Mouse (Mus musculus): Measurements from ENCODE around the gene Cul1. TPM values are rescaled to one million over a fixed set of nuclear protein-coding genes. Genes with fewer than 3 reads are reported as not detected.
"Not testable (repeated sequence)": the region's sequence is repeated elsewhere in the genome, so short reads cannot be mapped to it uniquely, and the experiment has no call there.

Cul1 gene
- polyA plus RNA-seq, 1 experiment from 2014 or later = 45.7 TPM

DNA sequence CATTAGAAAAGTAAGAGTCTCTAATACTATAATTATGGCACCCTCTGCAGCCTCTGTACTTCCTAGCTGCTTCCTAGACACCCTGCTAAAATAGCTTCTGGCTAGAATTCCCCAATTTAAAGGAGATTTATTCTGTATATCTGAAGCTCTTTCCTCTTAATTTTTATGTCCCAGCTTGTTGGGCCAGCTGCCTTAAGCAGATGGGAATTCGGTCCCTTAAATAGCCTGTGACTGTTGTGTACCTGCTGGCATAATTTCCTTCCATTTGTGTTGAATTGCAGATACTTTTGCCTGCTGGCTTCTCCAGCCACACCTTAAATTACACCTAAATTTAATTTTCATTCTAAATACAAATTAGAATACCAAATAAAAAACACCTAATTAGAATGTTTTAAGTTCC is 32.0 kb upstream of the Cul1 start:
- Histone ChIP-seq H3K4me2 (ENCODE audit: low read depth, low read length) (no peak overlapping the region), H3K4me1 (ENCODE audit: insufficient read depth) (no peaks in the 10 kb centered on the region), H3K4me3 (ENCODE audit: low read depth, low read length) (no peak overlapping the region), H3K36me3 (replicated peaks; ENCODE audit: insufficient read depth, low read length) (no peaks in the 10 kb centered on the region), H3K27ac (ENCODE audit: low read depth) (no peak overlapping the region), H3K27me3 (ENCODE audit: insufficient read depth, low read length) (no peaks in the 10 kb centered on the region), H3K9ac (replicated peaks) (no peak overlapping the region), H3K9me3 (ENCODE audit: low read length) (no peaks in the 10 kb centered on the region)
- ATAC-seq (no peak), DNase-seq (no peak)
- TF ChIP-seq EP300 (IDR thresholded peaks at IDR 0.05; ENCODE audit: low read depth) (no peak), CTCF (IDR thresholded peaks at IDR 0.05; ENCODE audit: low read depth) (no peak)
- 89% methylated on average over 1 of the region's 1 CpGs for WGBS (ENCODE audit: insufficient replicate concordance)

DNA sequence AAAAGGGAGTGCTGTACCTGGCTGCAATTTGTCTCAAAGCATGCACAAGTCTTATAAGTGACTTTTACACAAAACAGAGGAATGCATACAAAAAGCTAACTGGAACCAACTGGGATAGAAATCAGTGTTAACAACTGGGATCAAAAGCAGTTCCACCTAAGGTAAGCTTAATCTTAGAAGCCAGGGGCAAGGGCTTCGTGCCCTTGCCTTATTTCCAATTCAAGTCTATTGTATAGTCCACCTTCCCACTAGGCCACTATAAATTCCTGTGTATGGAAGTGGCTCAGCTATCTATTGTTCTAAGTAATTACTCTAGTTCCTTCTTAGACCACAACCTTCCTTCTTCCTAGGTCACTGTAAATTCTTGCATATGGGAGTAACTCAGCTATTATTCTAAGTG is 27.1 kb upstream of the Cul1 start:
- no peaks in the 10 kb centered on the region for H3K4me1 ChIP-seq (ENCODE audit: insufficient read depth)
- DNase-seq = no peak
- no peaks in the 10 kb centered on the region for H3K9me3 ChIP-seq (ENCODE audit: low read length)
- H3K27ac ChIP-seq (ENCODE audit: low read depth) = no peak overlapping the region
- no peak for ATAC-seq
- no peak overlapping the region for H3K4me3 ChIP-seq (ENCODE audit: low read depth, low read length)
- H3K36me3 ChIP-seq (replicated peaks; ENCODE audit: insufficient read depth, low read length) = no peaks in the 10 kb centered on the region
- TF ChIP-seq EP300 (IDR thresholded peaks at IDR 0.05; ENCODE audit: low read depth) = no peak
- H3K4me2 ChIP-seq (ENCODE audit: low read depth, low read length) = no peak overlapping the region
- no peaks in the 10 kb centered on the region for H3K27me3 ChIP-seq (ENCODE audit: insufficient read depth, low read length)
- 44% methylated on average over 1 of the region's 1 CpGs for WGBS (ENCODE audit: insufficient replicate concordance)
- no peak overlapping the region for H3K9ac ChIP-seq (replicated peaks)

DNA sequence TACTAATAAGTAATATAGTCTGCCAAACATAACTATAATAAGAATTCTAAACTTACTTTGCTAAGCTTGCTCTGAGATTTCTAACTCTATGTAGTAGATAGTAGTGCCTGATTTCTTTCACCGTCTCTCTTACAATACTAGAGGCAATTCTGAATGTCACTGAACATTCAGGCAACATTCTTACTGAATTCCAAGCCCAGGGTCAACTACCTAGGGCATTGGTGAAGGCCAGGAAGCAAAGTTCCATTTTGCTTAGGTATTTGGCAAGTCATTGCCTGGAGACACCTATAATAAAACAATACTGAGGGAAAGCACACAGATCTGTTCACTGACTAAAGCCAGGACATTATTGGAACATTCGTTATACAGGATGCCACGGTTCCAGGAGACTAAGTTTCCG is 26.6 kb upstream of the Cul1 start:
- WGBS (ENCODE audit: insufficient replicate concordance) = 77% methylated on average over 4 of the region's 4 CpGs
- not testable (repeated sequence) for H3K4me1 ChIP-seq (ENCODE audit: insufficient read depth); DNase-seq; H3K4me2 ChIP-seq (ENCODE audit: low read depth, low read length); H3K27me3 ChIP-seq (ENCODE audit: insufficient read depth, low read length); H3K4me3 ChIP-seq (ENCODE audit: low read depth, low read length); H3K36me3 ChIP-seq (replicated peaks; ENCODE audit: insufficient read depth, low read length); H3K9me3 ChIP-seq (ENCODE audit: low read length); ATAC-seq; H3K27ac ChIP-seq (ENCODE audit: low read depth); H3K9ac ChIP-seq (replicated peaks)

DNA sequence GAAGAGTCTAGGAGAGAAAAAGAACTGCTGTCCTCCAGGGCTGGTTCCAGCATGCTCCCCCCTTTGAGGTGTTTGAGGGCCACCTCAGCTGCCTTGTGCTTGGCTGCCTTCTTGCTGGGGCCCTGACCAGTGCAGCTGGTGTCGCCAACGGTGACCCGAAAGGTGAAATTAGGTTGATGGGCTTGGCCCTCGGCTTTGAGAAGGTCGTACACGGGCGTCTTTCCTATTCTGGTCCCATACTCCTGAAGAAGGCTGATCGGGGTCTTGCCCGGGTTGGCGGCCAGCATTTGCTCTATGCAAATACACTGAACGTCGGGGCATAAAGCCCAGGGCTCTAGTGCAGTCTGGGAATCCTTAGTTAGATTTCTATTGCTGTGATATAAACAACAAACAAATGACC is 20.4 kb upstream of the Cul1 start:
- H3K9ac ChIP-seq (replicated peaks); DNase-seq; H3K36me3 ChIP-seq (replicated peaks; ENCODE audit: insufficient read depth, low read length); H3K9me3 ChIP-seq (ENCODE audit: low read length); H3K4me3 ChIP-seq (ENCODE audit: low read depth, low read length); H3K4me2 ChIP-seq (ENCODE audit: low read depth, low read length); ATAC-seq; H3K27me3 ChIP-seq (ENCODE audit: insufficient read depth, low read length); H3K27ac ChIP-seq (ENCODE audit: low read depth); H3K4me1 ChIP-seq (ENCODE audit: insufficient read depth): not testable (repeated sequence)
- WGBS (ENCODE audit: insufficient replicate concordance) = 77% methylated on average over 9 of the region's 12 CpGs

DNA sequence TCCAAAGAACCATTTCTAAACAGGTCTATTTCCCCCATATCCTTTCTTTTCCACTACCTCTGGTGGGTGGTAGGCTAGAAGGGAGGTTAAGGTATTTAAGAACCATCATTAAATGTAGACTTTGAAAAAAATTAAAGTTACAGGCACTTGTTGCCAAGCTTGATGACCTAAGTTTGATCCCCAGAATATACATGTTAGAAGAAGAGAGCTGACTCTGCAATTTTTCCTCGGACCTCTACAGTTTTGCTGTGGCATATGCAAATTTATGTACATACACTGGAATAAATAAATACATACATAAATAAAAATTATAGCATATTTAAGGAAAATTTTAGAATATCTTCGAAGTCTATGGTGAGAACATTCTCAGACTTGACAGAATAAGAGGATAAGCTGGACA is 13.1 kb upstream of the Cul1 start:
- TF ChIP-seq EP300 (IDR thresholded peaks at IDR 0.05; ENCODE audit: low read depth) (no peak), CTCF (IDR thresholded peaks at IDR 0.05; ENCODE audit: low read depth) (no peak)
- H3K4me3 ChIP-seq (ENCODE audit: low read depth, low read length) = no peak overlapping the region
- H3K27ac ChIP-seq (ENCODE audit: low read depth) = no peak overlapping the region
- H3K4me1 ChIP-seq (ENCODE audit: insufficient read depth) = no peaks in the 10 kb centered on the region
- ATAC-seq (no peak), DNase-seq (no peak)
- H3K9me3 ChIP-seq (ENCODE audit: low read length) = no peaks in the 10 kb centered on the region
- no peak overlapping the region for H3K9ac ChIP-seq (replicated peaks)
- no peak overlapping the region for H3K4me2 ChIP-seq (ENCODE audit: low read depth, low read length)
- WGBS (ENCODE audit: insufficient replicate concordance) = 65% methylated on average over 2 of the region's 2 CpGs
- no peaks in the 10 kb centered on the region for H3K27me3 ChIP-seq (ENCODE audit: insufficient read depth, low read length)
- no peaks in the 10 kb centered on the region for H3K36me3 ChIP-seq (replicated peaks; ENCODE audit: insufficient read depth, low read length)

DNA sequence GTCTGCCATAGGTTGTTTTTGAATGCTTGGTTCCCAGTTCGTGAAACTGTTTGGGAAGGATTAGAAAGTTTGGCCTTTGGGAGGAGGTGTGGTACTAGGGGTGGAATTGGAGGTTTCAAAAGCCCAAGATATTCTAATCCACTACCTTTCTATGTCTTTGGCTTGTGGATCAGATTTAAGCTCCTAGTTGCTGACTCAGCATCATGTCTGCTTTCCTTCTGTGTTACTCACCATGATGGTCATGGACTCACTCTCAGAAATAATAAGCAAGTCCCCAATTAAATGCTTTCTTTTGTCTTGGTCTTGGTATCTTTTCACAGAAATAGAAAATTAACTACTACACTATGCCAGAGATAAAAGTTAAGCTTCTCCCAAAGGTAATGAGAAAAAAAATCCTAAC is 5.5 kb upstream of the Cul1 start:
- Histone ChIP-seq H3K27ac (ENCODE audit: low read depth) (no peak overlapping the region), H3K4me3 (ENCODE audit: low read depth, low read length) (no peak overlapping the region), H3K36me3 (replicated peaks; ENCODE audit: insufficient read depth, low read length) (no peaks in the 10 kb centered on the region), H3K4me2 (ENCODE audit: low read depth, low read length) (no peak overlapping the region), H3K4me1 (ENCODE audit: insufficient read depth) (no peaks in the 10 kb centered on the region), H3K9me3 (ENCODE audit: low read length) (no peaks in the 10 kb centered on the region), H3K9ac (replicated peaks) (no peak overlapping the region), H3K27me3 (ENCODE audit: insufficient read depth, low read length) (no peaks in the 10 kb centered on the region)
- DNase-seq (no peak), ATAC-seq (no peak)
- TF ChIP-seq EP300 (IDR thresholded peaks at IDR 0.05; ENCODE audit: low read depth) (no peak), CTCF (IDR thresholded peaks at IDR 0.05; ENCODE audit: low read depth) (no peak)
- 83% methylated on average over 1 of the region's 1 CpGs for WGBS (ENCODE audit: insufficient replicate concordance)

DNA sequence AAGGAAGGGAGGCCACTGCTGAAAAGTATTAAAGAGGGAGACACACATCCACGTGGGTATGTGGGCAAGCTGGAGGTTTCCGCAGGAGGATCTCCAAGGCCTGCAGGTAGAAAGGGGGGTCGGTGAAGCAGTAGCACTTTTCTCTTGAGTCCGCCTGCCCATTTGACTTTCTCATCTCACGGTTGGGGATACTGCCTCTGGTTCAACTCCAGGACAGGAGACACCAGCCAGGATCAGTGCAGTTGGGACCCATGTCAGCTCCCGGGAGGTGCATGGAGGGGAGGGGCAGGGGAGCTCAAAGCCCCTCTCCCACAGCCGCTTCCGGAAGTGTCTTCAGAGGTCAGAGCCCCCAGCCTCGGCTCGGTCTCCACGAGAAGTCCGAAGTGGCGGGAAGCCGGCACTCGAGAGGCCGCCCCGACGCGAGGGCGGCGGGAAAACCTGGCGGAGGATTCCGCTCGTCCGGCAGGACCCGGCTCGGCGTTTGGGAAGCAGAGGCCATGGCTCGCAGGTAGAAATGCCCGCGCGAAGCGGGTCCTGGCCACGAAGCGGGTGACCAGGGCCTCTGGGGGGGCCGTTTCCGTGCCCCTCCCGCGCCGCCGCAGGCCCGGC is 428 bp downstream of the Cul1 start:
- peak overlapping the region; percentile 97 for H3K27ac ChIP-seq (ENCODE audit: low read depth)
- H3K4me2 ChIP-seq (ENCODE audit: low read depth, low read length) = peak overlapping the region; percentile 87
- no peaks in the 10 kb centered on the region for H3K36me3 ChIP-seq (replicated peaks; ENCODE audit: insufficient read depth, low read length)
- DNase-seq (peak; percentile 80), ATAC-seq (peak; percentile 57)
- 0% methylated on average over 42 of the region's 42 CpGs for WGBS (ENCODE audit: insufficient replicate concordance)
- TF ChIP-seq CTCF (IDR thresholded peaks at IDR 0.05; ENCODE audit: low read depth) (no peak), EP300 (IDR thresholded peaks at IDR 0.05; ENCODE audit: low read depth) (no peak)
- peak overlapping the region; percentile 99 for H3K9ac ChIP-seq (replicated peaks)
- H3K4me3 ChIP-seq (ENCODE audit: low read depth, low read length) = peak overlapping the region; percentile 81
- no peaks in the 10 kb centered on the region for H3K9me3 ChIP-seq (ENCODE audit: low read length)
- no peaks in the 10 kb centered on the region for H3K27me3 ChIP-seq (ENCODE audit: insufficient read depth, low read length)
- H3K4me1 ChIP-seq (ENCODE audit: insufficient read depth) = peaks cover 16% of the 10 kb centered on the region

Measured in liver, postnatal 0 days (tissue).